Mouse (Mus musculus): Measurements from ENCODE around the gene Gm10306. TPM values are rescaled to one million over a fixed set of nuclear protein-coding genes. Genes with fewer than 3 reads are reported as not detected.

The Gm10306 gene
- polyA plus RNA-seq, 1 experiment = 0.21 TPM

DNA sequence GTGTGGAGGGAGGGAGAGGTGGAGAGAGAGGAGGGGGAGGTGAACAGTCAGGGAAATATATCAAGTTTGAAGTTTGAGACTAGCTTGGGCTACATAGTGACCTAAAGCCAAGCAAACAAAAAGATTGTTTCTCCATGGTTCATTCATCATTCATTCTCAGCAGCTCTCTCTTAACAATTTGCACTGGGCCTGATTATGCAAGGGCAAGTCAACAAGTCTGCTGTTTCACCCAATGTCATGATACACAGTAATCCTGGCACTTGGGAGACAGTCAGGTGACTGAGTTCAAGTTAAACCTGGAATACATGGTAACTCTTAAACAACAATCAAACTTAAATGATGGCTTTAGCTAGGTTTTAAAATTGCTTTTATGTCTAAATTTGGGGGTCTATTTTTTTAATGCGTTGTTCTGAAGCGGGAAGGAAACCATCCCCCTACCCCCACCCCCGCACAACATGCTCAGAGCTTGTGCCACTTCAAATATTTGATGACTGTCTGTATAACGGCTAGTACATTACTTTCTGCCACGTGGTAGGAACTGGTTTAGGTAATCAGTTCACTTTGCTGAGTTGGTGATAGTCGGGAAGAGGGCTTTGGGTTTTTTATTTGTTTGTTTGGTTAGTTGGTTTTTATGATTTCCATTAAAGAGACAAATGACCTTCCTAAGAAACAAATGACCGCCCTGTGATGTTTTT lies 5.8 kb downstream of the Gm10306 start:
- TF ChIP-seq CTCF (IDR thresholded peaks at IDR 0.05; ENCODE audit: borderline replicate concordance, extremely low read depth, insufficient read depth, insufficient read length) = no peak
- TF ChIP-seq POLR2A (IDR thresholded peaks at IDR 0.05; ENCODE audit: borderline replicate concordance, extremely low read depth, insufficient read depth, insufficient read length, poor library complexity, severe bottlenecking) = no peak
- DNase-seq (ENCODE audit: low read depth) = no peak

DNA sequence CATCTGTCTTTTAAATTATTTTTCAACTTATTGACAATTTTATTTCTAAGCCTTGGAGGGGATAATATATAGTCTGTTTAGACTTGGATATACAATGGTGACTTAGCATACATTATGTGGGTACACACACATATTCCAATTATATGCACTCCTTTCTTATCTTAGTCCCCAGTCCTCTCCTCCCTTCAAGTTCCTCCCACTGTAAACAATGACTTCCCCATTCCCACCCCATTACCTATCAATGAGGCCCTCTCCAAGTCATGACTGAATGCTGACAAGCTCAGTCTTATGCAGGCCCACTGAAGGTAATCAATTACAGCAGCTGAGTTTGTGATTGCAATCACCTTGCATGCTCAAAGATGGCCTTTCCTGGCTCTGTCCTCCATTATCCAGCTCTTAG lies 8.0 kb downstream of the Gm10306 start:
- TF ChIP-seq POLR2A (IDR thresholded peaks at IDR 0.05; ENCODE audit: borderline replicate concordance, extremely low read depth, insufficient read depth, insufficient read length, poor library complexity, severe bottlenecking) = no peak
- no peak for TF ChIP-seq CTCF (IDR thresholded peaks at IDR 0.05; ENCODE audit: borderline replicate concordance, extremely low read depth, insufficient read depth, insufficient read length)
- DNase-seq (ENCODE audit: low read depth) = no peak

DNA sequence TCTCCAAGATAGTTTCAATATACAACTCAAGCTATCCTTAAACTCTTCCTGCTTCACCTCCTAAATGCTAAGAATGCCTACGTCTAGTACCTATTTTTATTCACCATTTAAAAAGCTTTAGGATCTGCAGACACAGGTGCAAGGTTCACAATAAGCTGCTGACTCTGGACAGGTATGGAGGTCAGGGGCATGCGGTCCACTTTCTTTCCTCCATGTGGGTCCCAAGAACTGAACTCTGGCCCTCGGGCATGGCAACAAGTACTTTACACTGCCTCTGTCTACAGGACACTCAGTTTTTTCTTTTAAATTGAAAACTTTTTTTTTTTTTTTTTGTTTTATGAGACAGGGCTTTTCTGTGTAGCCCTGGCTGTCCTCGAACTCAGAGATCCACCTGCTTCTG lies 16.3 kb downstream of the Gm10306 start:
- TF ChIP-seq POLR2A (IDR thresholded peaks at IDR 0.05; ENCODE audit: borderline replicate concordance, extremely low read depth, insufficient read depth, insufficient read length, poor library complexity, severe bottlenecking) = no peak
- TF ChIP-seq CTCF (IDR thresholded peaks at IDR 0.05; ENCODE audit: borderline replicate concordance, extremely low read depth, insufficient read depth, insufficient read length) = no peak
- no peak for DNase-seq (ENCODE audit: low read depth)

GRCm38 (mm10) chr4:94591765-94592381 lies 35.5 kb downstream of the Gm10306 start:
- no peak for TF ChIP-seq CTCF (IDR thresholded peaks at IDR 0.05; ENCODE audit: borderline replicate concordance, extremely low read depth, insufficient read depth, insufficient read length)
- TF ChIP-seq POLR2A (IDR thresholded peaks at IDR 0.05; ENCODE audit: borderline replicate concordance, extremely low read depth, insufficient read depth, insufficient read length, poor library complexity, severe bottlenecking) = no peak
- DNase-seq (ENCODE audit: low read depth) = no peak

GRCm38 (mm10) chr4:94592709-94593108 lies 36.4 kb downstream of the Gm10306 start:
- no peak for TF ChIP-seq POLR2A (IDR thresholded peaks at IDR 0.05; ENCODE audit: borderline replicate concordance, extremely low read depth, insufficient read depth, insufficient read length, poor library complexity, severe bottlenecking)
- no peak for TF ChIP-seq CTCF (IDR thresholded peaks at IDR 0.05; ENCODE audit: borderline replicate concordance, extremely low read depth, insufficient read depth, insufficient read length)
- no peak for DNase-seq (ENCODE audit: low read depth)

- TF ChIP-seq POLR2A (IDR thresholded peaks at IDR 0.05; ENCODE audit: borderline replicate concordance, extremely low read depth, insufficient read depth, insufficient read length, poor library complexity, severe bottlenecking) (no peak), CTCF (IDR thresholded peaks at IDR 0.05; ENCODE audit: borderline replicate concordance, extremely low read depth, insufficient read depth, insufficient read length) (no peak)
- no peak for DNase-seq (ENCODE audit: low read depth)
These were observed 45.0 kb downstream of the Gm10306 start for GRCm38 (mm10) chr4:94601395-94601794.

DNA sequence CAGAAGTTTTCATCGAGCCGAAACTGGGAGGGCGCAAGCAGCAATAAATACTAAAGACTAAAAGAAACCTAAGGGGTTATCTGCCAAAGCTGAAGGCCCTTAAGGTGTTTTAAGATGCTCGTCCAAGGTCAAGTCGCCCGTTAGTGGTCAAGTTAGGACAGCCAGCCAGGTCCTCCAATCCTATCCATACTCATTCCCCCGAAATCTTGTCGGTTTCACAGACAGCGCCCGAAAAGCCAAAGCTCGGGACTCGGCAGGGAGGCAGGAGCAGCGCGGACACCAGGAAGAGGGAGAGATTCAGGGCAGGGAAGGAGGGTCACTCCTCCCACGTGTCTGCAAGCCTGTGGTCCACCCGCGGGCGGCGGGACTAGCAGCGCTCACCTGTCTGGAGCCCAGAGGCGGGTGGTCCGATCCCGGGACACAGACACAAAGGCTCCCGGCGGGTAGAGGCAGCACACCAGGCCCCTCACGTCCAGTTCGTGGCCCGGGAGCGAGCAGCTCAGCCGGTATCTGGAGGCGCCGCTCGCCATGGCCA lies 46.2 kb downstream of the Gm10306 start:
- TF ChIP-seq POLR2A (IDR thresholded peaks at IDR 0.05; ENCODE audit: borderline replicate concordance, extremely low read depth, insufficient read depth, insufficient read length, poor library complexity, severe bottlenecking) = no peak
- no peak for TF ChIP-seq CTCF (IDR thresholded peaks at IDR 0.05; ENCODE audit: borderline replicate concordance, extremely low read depth, insufficient read depth, insufficient read length)

DNA sequence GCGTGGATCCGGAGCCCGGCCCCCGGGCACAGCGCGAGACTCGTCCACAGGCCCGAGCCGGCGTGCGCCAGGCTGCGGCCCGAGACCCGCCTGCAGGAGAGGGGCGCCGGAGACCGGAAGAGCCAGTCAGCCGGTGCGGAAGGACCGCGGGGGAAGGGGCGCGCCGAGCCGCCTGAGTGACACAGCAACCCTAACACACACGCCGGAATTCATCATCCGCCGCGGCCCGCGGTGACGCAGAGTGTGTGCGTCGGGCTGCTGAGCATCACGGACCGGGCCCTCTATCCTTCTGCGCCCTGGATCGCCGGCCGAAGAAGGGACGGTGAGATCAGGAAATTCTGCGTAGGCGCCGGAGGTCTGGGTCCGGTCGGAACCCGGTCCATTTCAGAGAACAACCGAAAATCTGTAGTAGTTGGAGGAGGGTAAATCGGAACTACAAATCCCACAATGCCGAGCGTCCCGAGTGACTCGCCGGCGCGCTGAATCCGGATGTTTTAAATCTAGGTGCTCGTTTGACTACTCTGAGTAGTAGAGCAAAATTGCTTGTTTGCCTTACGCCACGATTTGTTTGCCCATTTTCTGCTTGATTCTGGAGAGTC lies 46.8 kb downstream of the Gm10306 start, which contains the start of gene Plaa:
Plaa (minus strand) TSS at position 214 of the 599 bp plus-strand sequence.
- TF ChIP-seq CTCF (IDR thresholded peaks at IDR 0.05; ENCODE audit: borderline replicate concordance, extremely low read depth, insufficient read depth, insufficient read length) (no peak), POLR2A (IDR thresholded peaks at IDR 0.05; ENCODE audit: borderline replicate concordance, extremely low read depth, insufficient read depth, insufficient read length, poor library complexity, severe bottlenecking) (peak; percentile 89)
- peak; percentile 98 for DNase-seq (ENCODE audit: low read depth)

More for the DNA sequence above, 46.2 kb downstream of the Gm10306 start:
- no peak for DNase-seq (ENCODE audit: low read depth)

DNA sequence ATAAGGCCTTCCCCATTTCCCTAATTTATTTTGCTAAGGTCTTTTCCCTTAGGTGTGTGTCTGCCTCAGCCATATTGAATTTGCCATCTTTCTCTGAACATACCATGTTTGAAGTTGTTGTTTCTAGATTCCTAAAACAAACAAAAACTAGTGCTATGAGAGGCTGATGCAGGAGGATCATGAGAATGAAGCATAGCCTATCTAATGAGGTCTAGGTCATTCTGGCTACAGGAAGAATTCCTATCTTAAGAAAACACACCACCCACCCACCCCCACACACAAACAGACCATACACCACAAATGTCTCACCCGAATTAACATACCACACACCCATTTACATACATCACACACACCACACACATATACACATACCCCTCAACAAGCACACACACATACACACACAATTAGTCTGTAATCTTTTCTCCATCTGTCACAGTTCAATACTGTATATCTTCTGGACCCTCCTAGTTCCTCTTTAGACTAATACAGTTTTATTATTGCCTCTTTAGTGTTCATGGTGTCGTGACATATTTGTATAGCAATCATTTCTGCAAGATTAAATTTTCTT lies 48.2 kb downstream of the Gm10306 start:
- DNase-seq (ENCODE audit: low read depth) = no peak
- TF ChIP-seq POLR2A (IDR thresholded peaks at IDR 0.05; ENCODE audit: borderline replicate concordance, extremely low read depth, insufficient read depth, insufficient read length, poor library complexity, severe bottlenecking) (no peak), CTCF (IDR thresholded peaks at IDR 0.05; ENCODE audit: borderline replicate concordance, extremely low read depth, insufficient read depth, insufficient read length) (no peak)

- TF ChIP-seq CTCF (IDR thresholded peaks at IDR 0.05; ENCODE audit: borderline replicate concordance, extremely low read depth, insufficient read depth, insufficient read length) = no peak
- TF ChIP-seq POLR2A (IDR thresholded peaks at IDR 0.05; ENCODE audit: borderline replicate concordance, extremely low read depth, insufficient read depth, insufficient read length, poor library complexity, severe bottlenecking) = no peak
- DNase-seq (ENCODE audit: low read depth) = no peak
These were observed 49.2 kb downstream of the Gm10306 start for GRCm38 (mm10) chr4:94605591-94605990.

Other genes with a start within 250 kb of the Gm10306 start
- gene Caap1, start 250 bp downstream of the Gm10306 start, polyA plus RNA-seq (2012; rRNA removed) = 14.7 and 15.0 TPM in 2 replicates
- gene Plaa, start 46.7 kb downstream of the Gm10306 start, polyA plus RNA-seq (2012; rRNA removed) = 49.7 and 54.8 TPM in 2 replicates
- gene Ift74, start 57.9 kb downstream of the Gm10306 start, polyA plus RNA-seq (2012; rRNA removed) = 13.1 and 17.1 TPM in 2 replicates
- gene Lrrc19, start 93.6 kb downstream of the Gm10306 start, polyA plus RNA-seq (2012; rRNA removed) = not detected in 2 replicates
- 5.4 and 8.7 TPM in 2 replicates for gene Tek, start 182.7 kb downstream of the Gm10306 start, polyA plus RNA-seq (2012; rRNA removed)

All from brain, embryonic 14.5 days (tissue).